Mouse (Mus musculus) left cerebral cortex, adult 11 months (tissue): ENCODE results near the gene Sec24c.

Experiments
- DNase-seq: peaks from one replicate; pipeline ENCODE4 v3.0.0; 2022; ENCODE audit warnings: low spot score

Sec24c gene

GRCm38 (mm10) chr14:20735052-20735451, 60.9 kb downstream of the Sec24c start:
- no peak for DNase-seq

- DNase-seq: no peak
Observed at GRCm38 (mm10) chr14:20735892-20736390, 61.8 kb downstream of the Sec24c start.

GRCm38 (mm10) chr14:20737306-20737705, 63.2 kb downstream of the Sec24c start:
- DNase-seq: no peak

- no peak for DNase-seq
Observed at GRCm38 (mm10) chr14:20738511-20738910, 64.4 kb downstream of the Sec24c start.

- DNase-seq: no peak
Observed at GRCm38 (mm10) chr14:20741301-20741700, 67.2 kb downstream of the Sec24c start.

- DNase-seq: no peak
Observed at GRCm38 (mm10) chr14:20743614-20744013, 69.5 kb downstream of the Sec24c start.
